Mouse (Mus musculus): ENCODE results near the gene Hectd4. TPM values are rescaled to one million over a fixed set of nuclear protein-coding genes. Genes with fewer than 3 reads are reported as not detected.
"Not testable (repeated sequence)": the region's sequence is repeated elsewhere in the genome, so short reads cannot be mapped to it uniquely, and the experiment has no call there.

Hectd4 gene
- 1 to 10 TPM; 4.4 to 8.7 (median 8.2) TPM for polyA plus RNA-seq (2017; shearing (Covaris generic))

DNA sequence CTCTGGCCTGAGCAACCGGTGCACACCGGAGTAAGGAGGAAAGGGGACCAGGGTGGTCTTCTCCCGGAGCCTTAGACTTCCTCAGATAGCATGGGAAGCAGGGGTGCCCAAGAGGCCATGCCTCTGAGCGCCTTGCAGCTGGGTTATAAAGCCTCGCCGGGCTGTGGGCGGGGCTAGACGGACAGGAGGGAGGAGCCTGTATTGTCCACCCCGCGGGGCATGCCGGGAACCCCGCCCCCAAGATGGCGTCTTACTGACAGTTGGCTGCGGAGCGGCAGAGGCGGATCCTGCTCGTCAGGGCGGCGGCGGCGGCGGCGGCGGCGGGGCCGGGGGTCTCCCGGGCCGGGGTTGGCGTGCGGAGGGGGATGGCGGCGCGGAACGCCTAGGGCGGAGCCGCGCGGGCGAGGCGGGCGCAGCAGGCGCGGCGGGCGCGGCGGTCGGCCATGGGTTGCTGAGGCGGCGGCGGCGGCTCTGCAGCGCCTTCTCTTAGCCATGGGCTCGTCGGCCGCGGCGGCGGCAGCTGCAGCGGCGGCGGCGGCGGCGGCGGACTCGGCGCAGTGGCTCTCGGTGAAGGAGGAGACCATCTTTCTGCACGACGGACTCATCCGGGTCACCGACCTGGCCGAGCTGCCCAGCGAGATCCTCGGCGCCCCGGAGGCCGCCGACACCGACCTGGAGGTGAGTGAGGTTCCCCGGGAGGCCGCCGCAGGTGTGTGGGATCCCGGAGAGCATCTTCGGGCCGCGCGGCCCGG, at the start of gene Hectd4:
Gene Hectd4, plus strand, starts transcription at position 240 of the 752 bp plus-strand sequence.
- peak; percentile 96 for ATAC-seq

DNA sequence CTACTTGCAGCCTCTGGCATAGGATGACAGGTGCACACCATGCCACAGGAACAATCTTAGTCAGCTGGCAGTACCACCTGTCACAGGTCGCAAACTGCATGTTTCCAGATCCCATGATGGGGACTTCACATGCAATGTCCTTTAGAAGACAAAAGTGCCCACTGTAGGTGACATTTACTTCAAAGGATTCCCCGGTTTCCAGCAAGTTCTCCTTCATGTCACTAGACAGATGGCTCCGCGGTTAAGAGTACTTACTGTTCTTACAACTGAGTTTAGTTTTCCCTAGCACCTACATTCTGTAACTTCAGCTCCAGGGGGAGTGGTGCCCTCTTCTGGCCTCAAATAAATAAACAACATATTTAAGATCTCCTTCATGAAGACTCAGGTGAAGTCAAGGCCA, 47.2 kb upstream of the Hectd4 start:
- ATAC-seq = peak; percentile 53

DNA sequence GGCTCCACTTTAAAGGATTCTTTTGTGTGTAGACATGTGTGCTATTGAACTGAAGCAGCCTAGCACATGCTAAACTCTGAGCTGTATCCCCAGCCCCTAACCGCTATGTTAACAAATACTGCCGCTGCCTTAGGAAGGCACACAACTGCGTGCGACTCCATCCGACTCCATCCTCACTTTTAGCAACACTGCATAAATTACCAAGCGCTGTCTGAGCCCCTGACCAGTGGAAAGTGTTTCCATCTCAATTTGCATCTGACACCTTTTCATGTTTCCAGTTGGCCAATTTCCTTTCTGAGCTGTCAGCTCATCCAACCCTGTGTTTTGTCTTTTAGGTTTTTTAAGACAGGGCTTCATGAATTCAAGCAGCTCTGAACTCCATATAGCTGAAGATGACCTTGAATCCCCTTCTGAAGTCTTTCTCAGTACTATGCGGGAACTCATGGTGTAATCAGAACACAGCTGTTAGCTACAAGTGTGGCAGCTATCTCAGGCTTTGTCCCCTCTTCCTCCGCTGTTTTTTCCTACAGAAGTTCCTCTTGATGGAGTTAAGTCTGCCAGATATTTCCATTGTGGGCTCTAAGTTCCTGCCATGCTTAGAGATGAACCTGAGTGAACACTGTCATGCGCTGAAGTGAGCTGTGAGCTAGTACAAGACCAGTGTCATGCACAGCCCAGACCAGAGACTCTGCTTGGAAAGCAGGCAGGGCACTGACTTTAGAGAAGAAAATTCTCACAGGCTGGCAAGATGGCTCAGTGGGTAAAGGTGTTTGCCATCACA, 40.8 kb upstream of the Hectd4 start:
- ATAC-seq = peak; percentile 70

DNA sequence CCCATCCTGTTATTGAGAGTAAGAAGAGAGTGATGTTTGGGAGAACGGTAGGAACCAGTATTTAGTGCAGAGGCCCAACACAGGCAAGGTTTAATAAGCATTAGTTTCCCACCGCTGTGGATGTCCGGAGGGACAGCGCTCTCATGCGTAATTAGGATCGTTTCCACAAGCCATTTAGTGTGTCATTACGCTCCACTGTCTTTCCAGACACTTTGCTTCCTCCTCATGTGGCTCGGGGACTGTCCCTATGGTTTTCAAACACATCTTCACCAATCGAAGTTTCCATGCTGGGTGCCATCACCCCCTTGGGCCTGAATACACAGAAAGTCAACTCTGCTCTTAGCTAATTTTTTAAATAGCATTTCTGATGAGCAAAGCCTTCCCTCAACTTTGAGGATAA, 36.8 kb upstream of the Hectd4 start:
- ATAC-seq = peak; percentile 48

DNA sequence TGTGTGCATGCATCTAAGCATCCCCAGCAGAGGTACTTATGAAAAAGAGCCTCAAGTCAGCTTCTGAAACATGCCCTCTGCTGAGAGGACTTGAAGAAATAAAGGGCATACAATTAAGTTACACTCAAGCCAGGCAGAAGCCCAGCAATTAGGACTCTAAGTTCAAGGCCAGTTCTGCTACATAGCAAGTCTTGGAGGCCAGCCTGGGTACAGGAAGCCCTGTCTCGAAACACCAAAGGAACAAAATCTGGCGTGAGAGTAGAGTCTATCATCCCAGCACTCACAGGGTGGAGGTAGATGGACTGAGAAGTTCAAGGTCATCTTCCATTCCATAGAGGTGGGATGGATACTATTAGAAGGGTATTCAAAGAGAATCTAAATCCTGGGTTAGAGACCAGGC, 35.6 kb upstream of the Hectd4 start:
- no peak for ATAC-seq

DNA sequence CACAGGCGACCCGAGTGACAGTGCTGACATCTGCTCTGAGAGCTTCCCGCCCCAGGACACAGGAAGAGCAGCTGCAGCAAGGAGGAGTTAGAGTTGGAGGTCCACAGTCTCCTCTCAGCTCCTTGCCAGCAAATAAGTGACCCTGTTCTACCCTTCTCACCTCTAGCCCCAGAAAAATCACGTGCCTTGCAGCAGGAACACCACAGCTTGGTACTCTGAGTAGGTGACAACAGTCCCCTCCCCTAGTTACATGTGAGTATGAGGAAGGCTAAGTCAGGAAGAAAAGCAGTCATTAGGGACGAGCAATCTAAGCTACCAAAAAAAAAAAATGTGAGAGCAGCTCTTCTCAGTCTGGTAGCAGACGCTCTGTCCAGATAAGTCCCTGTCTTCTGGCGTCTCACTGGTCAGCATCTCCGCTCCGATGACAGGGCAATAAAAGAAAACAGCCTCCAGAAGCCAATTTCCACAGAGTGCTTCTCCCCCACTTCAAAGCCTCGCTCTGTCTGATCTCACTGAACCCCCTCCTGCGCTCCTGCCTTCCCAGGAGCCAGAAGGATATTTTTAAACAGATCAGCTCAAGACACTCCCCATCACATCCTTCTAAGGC, 35.0 kb upstream of the Hectd4 start:
- ATAC-seq = peak; percentile 8

- ATAC-seq = no peak
Measured at GRCm38 (mm10) chr5:121187580-121188001, 32.4 kb upstream of the Hectd4 start.

- no peak for ATAC-seq
Measured at GRCm38 (mm10) chr5:121188265-121188664, 31.8 kb upstream of the Hectd4 start.

DNA sequence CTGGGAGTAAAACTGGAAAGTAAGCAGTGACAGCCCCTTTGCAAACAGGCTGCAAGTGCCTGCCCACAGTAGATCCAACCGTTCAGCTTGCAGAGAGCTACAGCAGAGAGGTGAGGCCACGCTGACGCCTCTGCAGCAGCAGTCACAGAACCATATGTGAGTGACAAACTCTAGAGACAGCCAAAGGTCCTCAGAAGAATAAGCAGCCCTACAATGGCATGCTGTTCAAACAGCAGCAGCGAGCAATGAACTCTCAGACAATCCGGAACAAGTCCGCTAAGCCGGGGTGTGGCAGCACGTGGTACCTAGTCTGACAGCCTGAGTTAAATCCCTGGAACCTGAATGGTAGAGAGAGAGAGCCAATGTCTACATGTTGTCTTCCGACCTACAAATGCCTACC, 30.8 kb upstream of the Hectd4 start:
- no peak for ATAC-seq

GRCm38 (mm10) chr5:121190210-121190835, 29.7 kb upstream of the Hectd4 start:
- ATAC-seq = no peak

- ATAC-seq = peak; percentile 86
Measured at GRCm38 (mm10) chr5:121190836-121191583, 29.0 kb upstream of the Hectd4 start, which contains the start of gene Ptpn11. TSS of gene Ptpn11 (minus strand) at chr5:121191397.

GRCm38 (mm10) chr5:121191584-121191906, 28.5 kb upstream of the Hectd4 start:
- peak; percentile 21 for ATAC-seq

DNA sequence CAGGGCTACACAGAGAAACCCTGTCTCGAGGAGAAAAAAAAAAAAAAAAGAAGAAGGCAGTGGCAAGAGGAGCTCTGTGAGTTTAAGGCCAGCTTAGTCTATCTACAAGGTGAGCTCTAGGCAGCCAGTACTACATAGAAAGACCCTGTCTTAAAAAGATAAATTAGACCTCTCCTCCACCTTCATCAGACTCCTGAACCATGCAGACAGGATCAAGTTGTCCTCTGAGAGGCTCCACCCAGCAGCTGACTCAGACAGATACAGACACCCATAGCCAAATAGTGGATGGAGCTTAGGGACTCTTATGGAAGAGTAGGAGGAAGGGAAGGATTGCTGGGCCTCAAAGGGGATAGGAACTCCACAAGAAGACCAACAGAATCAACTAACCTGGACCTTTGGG, 25.8 kb upstream of the Hectd4 start:
- ATAC-seq = no peak

GRCm38 (mm10) chr5:121196764-121197163, 23.3 kb upstream of the Hectd4 start:
- ATAC-seq = peak; percentile 49

DNA sequence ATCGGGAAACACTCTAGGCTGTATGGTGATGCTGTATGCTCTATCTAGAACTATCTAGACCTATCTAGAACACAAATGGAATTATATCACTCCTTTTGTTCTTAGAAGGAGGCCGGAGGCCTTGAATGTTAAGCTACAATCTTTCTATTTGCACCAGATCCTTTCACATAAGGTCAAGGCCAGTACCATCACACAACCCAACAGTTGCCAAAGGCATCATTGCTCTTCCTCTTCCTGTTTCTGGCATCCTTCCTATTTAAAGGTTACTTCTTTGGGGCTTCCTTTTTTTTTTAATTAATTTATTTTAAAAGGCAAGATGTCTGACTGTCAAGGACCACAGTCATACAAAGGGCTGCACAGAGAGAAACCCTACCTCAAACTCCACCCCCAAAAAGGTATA, 22.7 kb upstream of the Hectd4 start:
- ATAC-seq = no peak

DNA sequence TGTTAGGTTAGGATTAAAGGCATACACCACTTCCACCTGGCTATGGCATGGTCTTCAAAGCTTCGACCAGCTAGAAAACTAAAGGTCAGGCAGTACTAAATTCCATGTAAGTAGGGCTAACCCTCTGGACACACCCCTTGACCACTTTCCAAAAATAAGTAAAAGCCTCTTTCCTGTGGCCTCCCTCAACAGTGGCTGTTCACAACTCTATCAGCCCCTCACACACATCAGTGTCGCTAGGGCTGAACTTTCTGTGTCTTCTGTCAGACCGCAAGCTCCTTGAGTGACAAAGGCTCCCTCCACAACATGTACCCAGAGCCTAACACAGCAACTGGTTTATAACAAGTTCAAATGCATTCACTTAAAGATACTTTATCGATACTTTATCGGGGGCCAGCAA, 21.6 kb upstream of the Hectd4 start:
- ATAC-seq = no peak

GRCm38 (mm10) chr5:121201739-121202138, 18.3 kb upstream of the Hectd4 start:
- ATAC-seq = peak; percentile 62

DNA sequence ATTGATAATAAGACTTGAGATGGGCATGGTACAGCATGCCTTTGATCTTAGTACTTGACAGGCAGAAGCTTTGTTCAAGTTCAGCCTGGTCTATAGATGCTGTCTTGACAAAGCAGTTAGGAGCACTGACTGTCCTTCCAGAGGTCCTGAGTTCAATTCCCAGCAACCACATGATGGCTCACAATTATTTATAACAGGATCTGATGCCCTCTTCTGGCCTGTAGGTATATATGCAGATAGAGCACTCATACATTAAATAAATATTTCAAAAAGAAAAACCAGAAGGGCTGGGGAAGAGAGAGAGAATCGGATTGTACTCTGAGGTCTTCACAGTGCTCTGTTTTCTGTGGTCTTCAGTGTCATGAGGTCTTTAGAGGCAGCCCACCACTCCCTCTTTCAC, 17.6 kb upstream of the Hectd4 start:
- ATAC-seq = no peak

- ATAC-seq = peak; percentile 88
Measured at GRCm38 (mm10) chr5:121204132-121205089, 15.6 kb upstream of the Hectd4 start, which contains the start of gene Rpl6. TSS of gene Rpl6 (plus strand) at chr5:121204481.

- not testable (repeated sequence) for ATAC-seq
Measured at GRCm38 (mm10) chr5:121205537-121206130, 14.4 kb upstream of the Hectd4 start.

- ATAC-seq = no peak
Measured at GRCm38 (mm10) chr5:121206540-121206939, 13.5 kb upstream of the Hectd4 start.

Data from inflammation-experienced regulatory T-cells, adult 6 months (primary cell).